Mouse (Mus musculus) liver, adult 2 months (tissue): ENCODE data around the gene Ccdc186. TPM values are rescaled to one million over a fixed set of nuclear protein-coding genes. Genes with fewer than 3 reads are reported as not detected.

ENCODE experiments used
- DNase-seq: peaks from one replicate; pipeline ENCODE4 v3.0.0-alpha.2; 2011; ENCODE audit warnings: low read depth, low spot score; ENCODE audit errors: extremely low read depth
- H3K27ac ChIP-seq: fragments of 200-500 bp; replicated peaks from 2 replicates; pipeline ENCODE4 v1.5.1; 2012; ENCODE audit warnings: low read depth, mild to moderate bottlenecking, control low read depth, inconsistent platforms, low read length; ENCODE audit not compliant: insufficient read depth
- H3K27me3 ChIP-seq: fragments of 200-500 bp; 2 replicates; pipeline ENCODE4 v1.6.1; 2012; ENCODE audit warnings: mild to moderate bottlenecking, moderate library complexity, low read length, inconsistent platforms; ENCODE audit not compliant: control insufficient read depth, insufficient read depth
- H3K36me3 ChIP-seq: fragments of 200-500 bp; 2 replicates; pipeline ENCODE4 v1.6.1; 2012; ENCODE audit warnings: low read length, inconsistent platforms; ENCODE audit not compliant: control insufficient read depth, insufficient read depth
- H3K4me1 ChIP-seq: fragments of 200-500 bp; 2 replicates; pipeline ENCODE4 v1.6.1; 2011; ENCODE audit warnings: low read length; ENCODE audit not compliant: control insufficient read depth, insufficient read depth
- H3K4me3 ChIP-seq: fragments of 200-500 bp; 2 replicates; pipeline ENCODE4 v1.5.1; 2011; ENCODE audit warnings: low read depth, mild to moderate bottlenecking, control low read depth, low read length, moderate library complexity; ENCODE audit not compliant: insufficient read depth
- H3K79me2 ChIP-seq: fragments of 200-500 bp; 2 replicates; pipeline ENCODE4 v1.6.1; 2012; ENCODE audit warnings: inconsistent platforms, mild to moderate bottlenecking, low read length, moderate library complexity; ENCODE audit not compliant: control insufficient read depth, insufficient read depth
- H3K9ac ChIP-seq: fragments of 200-500 bp; 2 replicates; pipeline ENCODE4 v1.6.1; 2012; ENCODE audit warnings: low read depth, mild to moderate bottlenecking, control low read depth, inconsistent platforms, low read length
- CTCF ChIP-seq: fragments of 200-500 bp; IDR thresholded peaks from 2 replicates; pipeline ENCODE4 v1.5.1; 2011; ENCODE audit warnings: low read depth, low read length, control low read depth
- POLR2A ChIP-seq: fragments of 200-500 bp; IDR thresholded peaks from 2 replicates; pipeline ENCODE4 v1.6.1; 2011; ENCODE audit warnings: low read length, control low read depth; ENCODE audit not compliant: insufficient read depth; ENCODE audit errors: extremely low read depth
- WGBS: fragments of 180-500 bp; shearing (Covaris S2); methylation state at CpG from one replicate; pipeline ENCODE4 v1.1.7; 2018; 5-methylcytosine and 5-hydroxymethylcytosine counted together
- polyA plus RNA-seq: library from polyadenylated mRNA; depleted of rRNA; stranded (reverse); fragments of >200 nt; gene quantifications from 2 replicates; pipeline ENCODE4 v1.2.3, GENCODE M21; 2012
- total RNA-seq: library from RNA; depleted of rRNA; stranded (reverse); fragments of >200 nt; gene quantifications from 2 replicates; pipeline ENCODE4 v1.2.3, GENCODE M21; 2014

Ccdc186 gene
- total and polyA plus RNA-seq, 2 experiments: 1.6 to 7.9 TPM

- Histone ChIP-seq H3K9ac (no peak overlapping the region), H3K4me1 (no peaks in the 10 kb centered on the region), H3K79me2 (no peaks in the 10 kb centered on the region), H3K4me3 (no peak overlapping the region), H3K36me3 (no peaks in the 10 kb centered on the region), H3K27me3 (no peaks in the 10 kb centered on the region), H3K27ac (no peak overlapping the region)
- DNase-seq: no peak
- TF ChIP-seq POLR2A: no peak
- TF ChIP-seq CTCF: no peak
- 22% methylated on average over 18 of the region's 18 CpGs for WGBS
Observed at GRCm38 (mm10) chr19:56775893-56776718, 45.9 kb downstream of the Ccdc186 start.

GRCm38 (mm10) chr19:56774971-56775892, 46.8 kb downstream of the Ccdc186 start:
- TF ChIP-seq POLR2A (no peak), CTCF (no peak)
- no peak overlapping the region for H3K4me3 ChIP-seq

GRCm38 (mm10) chr19:56774408-56774962, 47.5 kb downstream of the Ccdc186 start:
- Histone ChIP-seq H3K79me2 (no peaks in the 10 kb centered on the region), H3K27ac (0 out of 2 replicates have a peak overlapping the region, but pooled peaks have one; percentile 28), H3K27me3 (no peaks in the 10 kb centered on the region), H3K9ac (no peak overlapping the region), H3K4me1 (no peaks in the 10 kb centered on the region), H3K36me3 (no peaks in the 10 kb centered on the region), H3K4me3 (no peak overlapping the region)
- peak; percentile 57 for DNase-seq
- TF ChIP-seq CTCF (no peak), POLR2A (no peak)
- WGBS: 77% methylated on average over 9 of the region's 9 CpGs

More at GRCm38 (mm10) chr19:56774971-56775892, 46.8 kb downstream of the Ccdc186 start:
- Histone ChIP-seq H3K79me2 (no peaks in the 10 kb centered on the region), H3K36me3 (no peaks in the 10 kb centered on the region), H3K4me1 (no peaks in the 10 kb centered on the region), H3K27ac (no peak overlapping the region), H3K9ac (no peak overlapping the region), H3K27me3 (no peaks in the 10 kb centered on the region)
- no peak for DNase-seq
- WGBS: 51% methylated on average over 24 of the region's 24 CpGs

- DNase-seq: no peak
- H3K79me2 ChIP-seq: no peaks in the 10 kb centered on the region
- no peaks in the 10 kb centered on the region for H3K27me3 ChIP-seq
- H3K27ac ChIP-seq: no peak overlapping the region
- H3K36me3 ChIP-seq: no peaks in the 10 kb centered on the region
- WGBS: 77% methylated on average over 10 of the region's 10 CpGs
- H3K4me3 ChIP-seq: no peak overlapping the region
- H3K9ac ChIP-seq: no peak overlapping the region
- no peaks in the 10 kb centered on the region for H3K4me1 ChIP-seq
- TF ChIP-seq POLR2A (no peak), CTCF (no peak)
Observed at GRCm38 (mm10) chr19:56773393-56773971, 48.5 kb downstream of the Ccdc186 start.

- TF ChIP-seq POLR2A (no peak), CTCF (no peak)
- WGBS: 91% methylated on average over 7 of the region's 7 CpGs
- H3K36me3 ChIP-seq: no peaks in the 10 kb centered on the region
- no peaks in the 10 kb centered on the region for H3K27me3 ChIP-seq
- DNase-seq: no peak
- no peak overlapping the region for H3K27ac ChIP-seq
- no peak overlapping the region for H3K4me3 ChIP-seq
- no peaks in the 10 kb centered on the region for H3K79me2 ChIP-seq
- no peaks in the 10 kb centered on the region for H3K4me1 ChIP-seq
- no peak overlapping the region for H3K9ac ChIP-seq
Observed at GRCm38 (mm10) chr19:56772158-56772557, 49.8 kb downstream of the Ccdc186 start.
